Comparison of ENCODE assay signal across 10 mouse cellular contexts in genomic region chr2:114011838-114012237, GRCm38 (mm10). TPM values are rescaled to one million over a fixed set of nuclear protein-coding genes. Genes with fewer than 3 reads are reported as not detected.
A peak's percentile ranks its signal among the peaks of the same experiment; 100 is the strongest.
DNase-seq lines count a peak whose midpoint lies in the region; ATAC-seq and TF ChIP-seq lines count a peak whose summit lies in the region.
"Had no signal": no experiment of that assay in that cellular context is flagged by ENCODE, and none has a peak within 500 bp of the region (broad histone marks: within the 10 kb centered on the region; RNA-seq: fewer than 3 reads in every experiment).

No protein-coding gene starts in this region.

- H3K4me3 ChIP-seq in kidney, embryonic 15.5 days (replicated peaks) = no peak overlapping the region
- peak overlapping the region; percentile 79 for H3K4me3 ChIP-seq in midbrain, postnatal 0 days (ENCODE audit: low read depth, low read length)
- no peak overlapping the region for H3K4me3 ChIP-seq in layer of hippocampus, adult 2 months
- H3K4me3 ChIP-seq: embryonic facial prominence, embryonic 13.5 days had no signal

- no peaks in the 10 kb centered on the region for H3K9me3 ChIP-seq in kidney, embryonic 15.5 days (replicated peaks)
- H3K9me3 ChIP-seq in midbrain, postnatal 0 days (ENCODE audit: low read length) = no peaks in the 10 kb centered on the region
- H3K9me3 ChIP-seq: embryonic facial prominence, embryonic 13.5 days had no signal

- no peak overlapping the region for H3K27ac ChIP-seq in kidney, embryonic 15.5 days
- H3K27ac ChIP-seq in midbrain, postnatal 0 days (ENCODE audit: low read depth, low read length) = peak overlapping the region; percentile 86; the same call in 1 of the 2 replicates
- H3K27ac ChIP-seq in layer of hippocampus, adult 2 months = no peak overlapping the region
- H3K27ac ChIP-seq: embryonic facial prominence, embryonic 13.5 days had no signal

- ATAC-seq in kidney, embryonic 15.5 days (replicated peaks; ENCODE audit: low FRiP score) = 0 out of 2 replicates have a peak, but pooled peaks have one; percentile 45
- ATAC-seq in midbrain, postnatal 0 days (ENCODE audit: low FRiP score) = no peak

- no peak overlapping the region for H3K9ac ChIP-seq in kidney, embryonic 15.5 days
- 0 out of 2 replicates have a peak overlapping the region, but pooled peaks have one; percentile 88 for H3K9ac ChIP-seq in midbrain, postnatal 0 days (replicated peaks; ENCODE audit: low read length, poor library complexity, severe bottlenecking)
- H3K9ac ChIP-seq: embryonic facial prominence, embryonic 13.5 days had no signal

- no peak for TF ChIP-seq CTCF in midbrain, postnatal 0 days (IDR thresholded peaks at IDR 0.05)
- TF ChIP-seq CTCF in layer of hippocampus, adult 2 months (conservative IDR thresholded peaks at IDR 0.05) = no peak

- peaks cover 13% of the 10 kb centered on the region for H3K4me1 ChIP-seq in kidney, embryonic 15.5 days
- no peaks in the 10 kb centered on the region; the same call in 1 of the 2 replicates for H3K4me1 ChIP-seq in midbrain, postnatal 0 days (ENCODE audit: insufficient read depth, low read length)

- H3K36me3 ChIP-seq in kidney, embryonic 15.5 days = no peaks in the 10 kb centered on the region
- no peaks in the 10 kb centered on the region for H3K36me3 ChIP-seq in midbrain, postnatal 0 days (ENCODE audit: insufficient read depth, low read length)
- H3K36me3 ChIP-seq: embryonic facial prominence, embryonic 13.5 days had no signal

- no peak overlapping the region for H3K4me2 ChIP-seq in kidney, embryonic 15.5 days
- peak overlapping the region; percentile 67 for H3K4me2 ChIP-seq in midbrain, postnatal 0 days (ENCODE audit: low read depth, low read length, poor library complexity, severe bottlenecking)
- H3K4me2 ChIP-seq: embryonic facial prominence, embryonic 13.5 days had no signal

- peak; percentile 50 for DNase-seq in urinary bladder, postnatal 14 days (ENCODE audit: low spot score)
- DNase-seq in urinary bladder, adult 2 months (ENCODE audit: low spot score) = no peak
- peak; percentile 61 for DNase-seq in embryo, embryonic 11.5 days (ENCODE audit: low read depth, low spot score)
- DNase-seq in midbrain, postnatal 0 days (ENCODE audit: low spot score) = peak; percentile 32
- DNase-seq in cerebellum, postnatal 25 days = no peak
- DNase-seq in cerebellum, adult 8-10 months = no peak
- DNase-seq in layer of hippocampus, adult 2 months (ENCODE audit: low spot score in 2 of 2) = no peak

- WGBS in kidney, embryonic 15.5 days = 52% methylated on average over 4 of the region's 4 CpGs
- WGBS in midbrain, postnatal 0 days = 51% methylated on average over 4 of the region's 4 CpGs

- H3K27me3 ChIP-seq in kidney, embryonic 15.5 days = peaks cover 56% of the 10 kb centered on the region
- H3K27me3 ChIP-seq in midbrain, postnatal 0 days (ENCODE audit: insufficient read depth, low read length) = no peaks in the 10 kb centered on the region

RNA-seq across cellular contexts. Expression of gene Gjd2, which starts 1.6 kb away (rescaled TPM):
- not detected in 2 replicates for polyA plus RNA-seq in urinary bladder, adult 2 months (2012; rRNA removed)
- polyA plus RNA-seq in kidney, embryonic 15.5 days (2015; fragmentation: Nextera tagmentation; extraction: Ambion mirVana) = 0.38 and 0.41 TPM in 2 replicates
- total RNA-seq in midbrain, postnatal 0 days (2014; rRNA removed) = 73.3 TPM in 2 replicates
- 11.1 and 13.2 TPM in 2 replicates for polyA plus RNA-seq in midbrain, postnatal 0 days (2015; fragmentation: Nextera tagmentation; extraction: Ambion mirVana)
- 1 to 10 TPM; 4.8 to 5.5 TPM for total RNA-seq in layer of hippocampus, adult 2 months (2021)
- total RNA-seq: neutrophil, adult 5-6 weeks had no signal

RNA-seq across cellular contexts. Expression of gene Actc1, which starts 41.5 kb away (rescaled TPM):
- 376 and 425 TPM in 2 replicates for polyA plus RNA-seq in urinary bladder, adult 2 months (2012; rRNA removed)
- 101 and 151 TPM in 2 replicates for polyA plus RNA-seq in kidney, embryonic 15.5 days (2015; fragmentation: Nextera tagmentation; extraction: Ambion mirVana)
- total RNA-seq in midbrain, postnatal 0 days (2014; rRNA removed) = 2.6 TPM in 1 of 2 replicates, not detected in the other
- 0.17 and 0.18 TPM in 2 replicates for polyA plus RNA-seq in midbrain, postnatal 0 days (2015; fragmentation: Nextera tagmentation; extraction: Ambion mirVana)
- not detected for total RNA-seq in layer of hippocampus, adult 2 months (2021)
- total RNA-seq: neutrophil, adult 5-6 weeks had no signal

Comparison
In these comparisons a context has a peak if more than half of its experiments do, and no peak if none do; other contexts are left out.
1. DNase-seq: peak in urinary bladder, postnatal 14 days (single experiment), embryo, embryonic 11.5 days (single experiment) and midbrain, postnatal 0 days (single experiment); none in urinary bladder, adult 2 months (single experiment), cerebellum, postnatal 25 days (0 of 2), cerebellum, adult 8-10 months (single experiment) and layer of hippocampus, adult 2 months (0 of 2).
2. RNA of gene Actc1, which starts 41.5 kb away (polyA plus RNA-seq): 376 to 425 TPM in urinary bladder, adult 2 months and 101 to 151 TPM in kidney, embryonic 15.5 days; 0.17 to 0.18 TPM in midbrain, postnatal 0 days; every median in the first group is over 10 times any median in the second.